Mouse (Mus musculus) CD4-positive helper T cell, adult 2 months (primary cell): ENCODE results near the gene Cyp2j9.
"Not testable (repeated sequence)": the region's sequence is repeated elsewhere in the genome, so short reads cannot be mapped to it uniquely, and the experiment has no call there.

Experiments
- DNase-seq: peaks from one replicate; pipeline ENCODE4 v3.0.0-alpha.2; 2012; ENCODE audit warnings: low read depth, missing footprints, low spot score

Cyp2j9 gene

DNA sequence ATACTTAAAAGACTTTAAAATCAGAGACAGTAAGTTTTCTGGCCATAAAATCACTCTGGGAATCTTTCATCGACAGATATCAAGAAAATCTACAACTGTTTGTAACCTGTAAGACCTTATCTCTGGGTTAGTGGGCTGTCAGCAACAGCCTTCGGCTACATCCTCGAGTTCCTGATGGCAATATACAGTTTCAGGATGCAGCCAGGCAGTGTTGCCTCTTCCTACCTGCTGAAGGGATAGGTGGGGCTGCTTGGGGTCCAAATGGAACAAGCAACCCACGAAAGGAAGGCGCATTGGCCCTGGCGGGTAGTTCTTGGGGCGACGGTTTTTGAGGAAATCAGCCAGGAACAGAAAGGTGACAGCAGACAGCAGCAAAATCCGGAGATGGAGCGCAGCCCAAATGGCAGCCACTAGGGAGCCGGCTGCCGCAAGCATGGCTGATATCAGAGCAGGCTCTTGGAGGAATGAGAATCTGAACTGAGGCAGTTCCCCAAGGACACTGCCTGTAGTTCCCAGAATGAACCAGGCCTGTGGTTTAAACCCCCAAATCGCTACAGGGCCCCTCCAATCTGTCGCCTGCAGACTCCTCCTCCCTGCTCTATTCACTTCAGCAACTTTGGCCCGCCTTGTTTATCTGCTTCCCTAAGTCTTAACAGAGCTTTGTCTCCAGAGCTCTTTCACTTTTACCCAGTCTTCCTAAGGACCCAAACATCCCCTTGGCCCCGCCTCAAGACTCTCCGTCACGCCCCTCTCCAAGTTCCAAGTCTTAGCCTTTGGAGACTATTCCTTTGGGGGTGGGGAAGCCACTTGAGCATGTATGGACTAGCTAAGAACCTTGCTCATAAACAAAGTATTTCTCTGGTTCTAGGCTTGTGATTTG lies at the start of gene Cyp2j9:
Gene Cyp2j9, minus strand, starts transcription at position 668 of the 880 bp plus-strand sequence.
- no peak for DNase-seq

- DNase-seq = no peak
These were observed 44.1 kb upstream of the Cyp2j9 start for GRCm38 (mm10) chr4:96635455-96635854.

DNA sequence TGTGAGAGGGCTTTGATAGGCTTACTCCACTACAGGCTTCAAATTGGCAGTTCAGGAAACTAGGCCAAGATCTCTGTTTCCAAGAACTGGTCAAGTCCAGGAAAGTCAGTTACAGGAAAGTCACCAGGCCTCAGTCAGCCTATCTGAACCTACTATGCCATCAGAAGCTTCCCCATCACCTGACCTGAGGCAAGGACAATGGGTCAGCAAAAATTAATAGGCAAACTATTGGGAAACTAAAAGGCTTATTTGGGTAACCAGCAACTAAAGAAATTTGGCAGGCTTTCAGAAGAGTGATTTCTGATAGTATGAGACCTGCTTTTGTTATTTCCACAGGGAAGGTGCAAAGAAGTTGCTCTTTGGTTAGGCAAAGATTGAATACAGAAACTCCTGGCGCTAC lies 31.1 kb upstream of the Cyp2j9 start:
- no peak for DNase-seq

- no peak for DNase-seq
These were observed 393 bp upstream of the Cyp2j9 start for GRCm38 (mm10) chr4:96591791-96592150.

- DNase-seq = no peak
These were observed 9.8 kb downstream of the Cyp2j9 start for GRCm38 (mm10) chr4:96581425-96582088.

- DNase-seq = not testable (repeated sequence)
These were observed 11.0 kb downstream of the Cyp2j9 start for GRCm38 (mm10) chr4:96580351-96580750.

DNA sequence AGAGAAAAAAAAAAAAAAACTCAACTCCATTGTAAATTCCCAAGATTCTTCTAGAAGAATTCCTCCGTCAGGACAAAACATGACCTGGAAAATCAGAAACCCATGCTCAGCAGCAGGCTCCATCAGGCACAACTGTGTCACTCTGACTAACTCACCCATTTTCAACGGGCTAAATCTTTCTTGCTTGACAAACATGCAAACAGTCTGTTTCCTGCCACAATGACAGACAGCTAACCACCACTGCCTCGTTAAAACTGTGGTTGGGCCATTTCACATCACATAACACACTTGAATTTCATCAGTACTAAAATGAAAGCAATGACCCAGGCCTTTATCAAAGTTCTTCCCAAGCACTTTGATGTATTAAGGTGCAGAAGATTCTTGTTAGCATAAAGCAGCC lies 21.9 kb downstream of the Cyp2j9 start:
- DNase-seq = no peak

DNA sequence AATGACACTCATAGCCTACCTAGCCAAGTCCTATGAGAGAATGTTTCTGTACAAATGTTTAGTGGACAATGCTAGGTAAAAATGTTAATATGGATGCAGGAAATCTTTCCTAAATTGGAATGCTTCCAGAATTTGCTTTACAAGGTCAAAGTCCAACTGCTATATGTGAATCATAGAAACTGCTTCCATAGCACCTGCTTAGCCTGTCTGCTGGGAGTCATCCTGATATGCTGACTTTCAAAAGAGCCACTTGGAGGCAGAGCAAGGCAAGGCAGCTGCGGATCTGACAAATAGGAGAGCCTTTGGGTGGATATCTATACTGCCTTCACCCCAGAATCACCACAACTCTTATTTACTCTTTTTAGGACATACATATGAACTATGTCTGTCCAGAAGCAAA lies 23.4 kb downstream of the Cyp2j9 start:
- no peak for DNase-seq

- no peak for DNase-seq
These were observed 25.6 kb downstream of the Cyp2j9 start for GRCm38 (mm10) chr4:96565808-96566207.

DNA sequence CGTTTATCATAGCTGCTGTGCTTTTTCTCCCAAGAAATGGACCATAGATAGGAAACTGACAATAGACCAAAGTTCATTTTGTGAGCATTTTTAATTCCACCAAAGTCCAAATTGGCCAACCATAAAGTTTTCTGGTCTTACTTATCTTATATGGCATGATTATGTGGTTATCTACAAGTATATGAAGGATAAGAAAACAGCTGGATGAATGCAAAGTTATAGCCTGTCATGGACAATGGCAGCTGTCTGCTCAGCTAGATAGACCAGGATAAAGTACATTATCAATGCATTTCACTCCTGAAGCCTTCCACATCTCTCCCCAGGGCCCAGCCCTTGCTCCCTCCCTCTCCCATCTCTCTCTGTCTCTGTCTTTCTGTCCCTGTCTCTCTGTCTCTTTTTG lies 30.9 kb downstream of the Cyp2j9 start:
- no peak for DNase-seq

DNA sequence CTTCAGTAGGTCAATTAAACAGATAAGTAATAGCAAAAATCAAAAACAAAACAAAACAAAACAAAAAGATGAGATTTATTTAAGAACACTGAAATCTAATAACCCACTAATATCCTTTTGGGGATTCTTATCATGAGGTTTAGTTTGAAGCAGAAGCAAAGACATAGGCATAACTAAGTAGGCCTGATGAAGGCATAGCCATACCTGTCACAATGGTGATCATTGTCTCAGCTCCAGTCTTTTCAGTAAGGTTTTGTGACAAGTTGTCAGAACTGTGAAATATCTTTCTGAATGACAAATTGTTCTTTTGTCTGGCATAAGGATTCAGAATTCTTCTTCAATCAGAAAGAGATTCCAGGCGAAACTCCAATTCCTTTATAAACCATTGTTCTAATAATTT lies 31.6 kb downstream of the Cyp2j9 start:
- no peak for DNase-seq

DNA sequence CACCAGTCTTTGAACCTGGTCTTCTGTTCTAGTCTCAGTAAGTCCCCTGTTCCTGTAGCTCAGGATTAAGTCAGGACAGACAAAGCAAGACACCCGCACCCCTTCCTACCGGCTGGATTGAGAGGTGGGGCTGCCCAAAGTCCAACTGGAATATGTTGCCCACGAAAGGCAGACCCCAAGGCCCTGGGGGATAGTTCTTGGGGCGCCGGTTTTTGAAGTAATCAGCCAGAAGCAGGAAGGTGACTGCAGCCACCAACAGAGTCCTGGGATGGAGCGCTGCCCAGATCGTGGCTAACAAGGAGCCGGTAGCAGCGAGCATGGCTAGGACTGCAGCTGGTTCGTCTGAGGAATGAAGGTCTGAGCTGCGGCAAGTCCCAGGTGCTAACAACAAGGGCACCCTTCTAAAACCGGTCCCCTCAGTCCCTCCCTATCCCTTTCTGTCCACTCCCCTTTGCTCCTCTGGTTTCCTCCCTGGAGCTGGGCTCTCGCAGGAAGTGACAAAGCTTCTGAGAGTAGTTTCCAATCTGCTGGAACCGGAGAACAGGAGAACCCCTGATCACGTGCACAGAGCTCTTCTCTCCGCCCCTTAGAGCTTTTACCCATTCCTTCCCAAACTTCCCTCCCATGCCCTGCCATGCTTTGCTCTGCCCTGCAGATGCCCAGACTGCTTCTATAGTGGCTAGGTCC lies 38.1 kb downstream of the Cyp2j9 start, which contains the start of gene Cyp2j6:
Gene Cyp2j6, minus strand, starts transcription at position 529 of the 687 bp plus-strand sequence.
- DNase-seq = no peak

- no peak for DNase-seq
These were observed 39.8 kb downstream of the Cyp2j9 start for GRCm38 (mm10) chr4:96551619-96552018.

GRCm38 (mm10) chr4:96545976-96546375 lies 45.4 kb downstream of the Cyp2j9 start:
- DNase-seq = no peak

DNA sequence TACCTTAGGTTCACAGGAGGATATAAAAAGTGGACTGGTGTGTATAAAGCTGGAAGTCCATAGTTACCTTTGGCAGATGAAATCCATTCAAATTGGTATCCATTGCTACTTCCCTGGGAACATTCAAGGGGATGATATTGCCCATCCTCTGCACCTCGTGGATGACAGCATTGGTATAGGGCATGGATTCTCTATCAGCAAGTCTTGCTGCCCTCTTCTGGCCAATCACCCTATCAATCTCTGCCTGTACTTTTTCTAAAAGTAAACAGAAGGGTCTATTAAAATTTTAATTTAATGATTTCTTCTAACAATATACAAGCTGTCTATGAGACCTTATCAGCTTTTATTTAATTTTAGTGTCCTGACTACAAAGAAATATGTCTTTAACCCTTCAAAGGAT lies 65.6 kb downstream of the Cyp2j9 start:
- DNase-seq = no peak

DNA sequence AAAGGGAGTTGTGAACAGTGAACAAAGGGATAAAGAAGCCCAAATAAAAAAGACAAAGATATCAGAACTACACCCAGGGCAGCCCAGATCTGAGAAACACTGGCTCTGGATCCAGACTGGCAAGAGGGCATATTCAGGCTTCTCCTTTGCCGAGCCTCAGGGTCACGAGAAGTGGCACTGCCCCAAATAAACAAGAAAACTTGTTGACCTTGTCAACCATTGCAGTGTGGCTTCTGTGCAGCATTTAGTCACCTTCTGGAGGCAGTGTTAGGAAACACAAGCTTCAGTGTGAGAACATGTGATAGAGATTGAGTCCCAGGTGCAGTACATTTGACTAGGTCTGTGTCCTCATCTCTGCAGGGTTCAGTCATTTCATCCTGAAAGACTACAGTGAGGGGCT lies 69.1 kb downstream of the Cyp2j9 start:
- no peak for DNase-seq
